Mouse (Mus musculus) ovary, adult 2 months (tissue): ENCODE measurements around the gene Olfr982. TPM values are rescaled to one million over a fixed set of nuclear protein-coding genes. Genes with fewer than 3 reads are reported as not detected.

ENCODE experiments used
- polyA plus RNA-seq: library from polyadenylated mRNA; depleted of rRNA; stranded (reverse); fragments of >200 nt; gene quantifications from 2 replicates; pipeline ENCODE4 v1.2.3, GENCODE M21; 2012; rRNA removed

Olfr982 gene
- not detected in 2 replicates for polyA plus RNA-seq

DNA sequence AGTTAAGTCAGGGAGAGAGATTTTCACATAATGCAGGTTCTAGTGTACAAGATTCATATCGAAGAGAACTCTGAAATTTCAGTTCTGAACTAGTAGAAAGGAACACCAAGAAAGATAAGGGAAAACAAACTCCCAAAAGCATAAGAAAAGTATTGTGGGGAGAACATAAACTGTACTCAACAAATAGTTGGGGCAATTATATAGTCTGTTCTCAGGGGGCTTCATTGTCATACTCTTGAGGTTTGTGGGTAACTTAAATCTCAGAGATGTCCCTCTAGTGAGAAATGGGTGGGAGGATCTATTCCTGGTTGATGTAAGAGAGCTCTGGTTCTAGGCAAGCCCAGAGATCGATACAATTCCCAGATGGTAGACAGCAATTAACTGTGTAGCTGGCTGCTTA is at the start of gene Olfr982:
TSS of gene Olfr982 (plus strand) at position 301 of the 400 bp plus-strand sequence.

DNA sequence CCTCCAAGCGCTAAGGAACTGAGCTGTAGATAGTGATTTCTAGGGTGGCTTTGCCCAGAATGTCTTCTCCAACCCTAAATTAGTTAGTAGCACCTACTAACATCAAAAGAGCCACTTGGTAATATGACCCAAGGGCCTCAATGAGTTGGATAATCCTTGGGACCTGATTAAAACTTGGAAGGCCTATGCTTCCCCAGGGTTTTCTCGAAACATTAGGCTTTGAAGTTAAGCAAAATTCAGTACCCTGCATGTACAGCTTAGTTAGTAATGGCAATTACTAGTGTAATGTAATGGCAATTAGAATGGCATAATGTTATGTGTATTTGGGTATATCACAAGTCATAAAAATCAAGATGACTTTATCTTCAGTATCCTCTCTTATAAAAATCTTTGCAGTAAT is 19.9 kb downstream of the Olfr982 start, which contains the start of gene Olfr983:
TSS of gene Olfr983 (minus strand) at position 101 of the 400 bp plus-strand sequence.

DNA sequence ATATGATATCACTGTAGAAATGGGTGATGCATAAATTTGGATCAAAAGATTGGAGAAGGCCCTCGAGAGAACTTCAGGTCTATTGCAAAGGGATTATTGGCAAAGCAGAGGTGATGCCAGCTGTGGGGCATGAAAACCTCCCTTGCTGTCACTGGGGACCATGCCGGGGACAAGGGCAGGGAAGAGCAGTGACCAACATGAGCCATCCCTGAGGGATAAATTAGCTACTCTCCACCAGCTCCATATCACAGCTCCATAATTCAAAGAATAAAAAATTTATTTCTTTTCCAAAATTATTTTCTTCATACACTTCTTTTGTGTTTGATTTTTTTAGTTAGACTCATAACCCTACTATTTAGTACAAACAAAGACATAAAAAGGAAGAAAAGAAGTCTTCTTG is 40.5 kb downstream of the Olfr982 start, which contains the start of gene Olfr984:
TSS of gene Olfr984 (minus strand) at position 101 of the 400 bp plus-strand sequence.

Other genes starting within 250 kb of the Olfr982 start
- not detected in 2 replicates for gene Olfr971, start 237.0 kb upstream of the Olfr982 start, polyA plus RNA-seq
- not detected in 2 replicates for gene Olfr972, start 207.4 kb upstream of the Olfr982 start, polyA plus RNA-seq
- not detected in 2 replicates for gene Olfr229, start 166.5 kb upstream of the Olfr982 start, polyA plus RNA-seq
- not detected in 2 replicates for gene Olfr974, start 136.3 kb upstream of the Olfr982 start, polyA plus RNA-seq
- 0.08 TPM in 1 of 2 replicates, not detected in the other for gene Olfr975, start 121.8 kb upstream of the Olfr982 start, polyA plus RNA-seq
- gene Olfr976, start 112.7 kb upstream of the Olfr982 start, polyA plus RNA-seq = 1.4 and 1.5 TPM in 2 replicates
- gene Olfr978, start 81.7 kb upstream of the Olfr982 start, polyA plus RNA-seq = not detected in 2 replicates
- not detected in 2 replicates for gene Olfr979, start 70.4 kb upstream of the Olfr982 start, polyA plus RNA-seq
- gene Olfr980, start 64.2 kb upstream of the Olfr982 start, polyA plus RNA-seq = not detected in 2 replicates
- not detected in 2 replicates for gene Olfr981, start 52.4 kb upstream of the Olfr982 start, polyA plus RNA-seq
- gene Olfr983, start 19.8 kb downstream of the Olfr982 start, polyA plus RNA-seq = not detected in 2 replicates
- gene Olfr984, start 40.4 kb downstream of the Olfr982 start, polyA plus RNA-seq = not detected in 2 replicates
- not detected in 2 replicates for gene Olfr985, start 56.4 kb downstream of the Olfr982 start, polyA plus RNA-seq
- gene Tmem225, start 74.3 kb downstream of the Olfr982 start, polyA plus RNA-seq = not detected in 2 replicates
- not detected in 2 replicates for gene Olfr986, start 107.1 kb downstream of the Olfr982 start, polyA plus RNA-seq
- 2.0 and 2.4 TPM in 2 replicates for gene Zfp202, start 118.5 kb downstream of the Olfr982 start, polyA plus RNA-seq
- gene Scn3b, start 195.4 kb downstream of the Olfr982 start, polyA plus RNA-seq = 0.77 and 0.97 TPM in 2 replicates